Mouse (Mus musculus): ENCODE measurements at regions not wholly inside any gene's neighbourhood (a gene's known extent, or its start where the extent isn't known, plus 50 kb on each side); places are given as distances from the start of the nearest gene placed in this dataset.

DNA sequence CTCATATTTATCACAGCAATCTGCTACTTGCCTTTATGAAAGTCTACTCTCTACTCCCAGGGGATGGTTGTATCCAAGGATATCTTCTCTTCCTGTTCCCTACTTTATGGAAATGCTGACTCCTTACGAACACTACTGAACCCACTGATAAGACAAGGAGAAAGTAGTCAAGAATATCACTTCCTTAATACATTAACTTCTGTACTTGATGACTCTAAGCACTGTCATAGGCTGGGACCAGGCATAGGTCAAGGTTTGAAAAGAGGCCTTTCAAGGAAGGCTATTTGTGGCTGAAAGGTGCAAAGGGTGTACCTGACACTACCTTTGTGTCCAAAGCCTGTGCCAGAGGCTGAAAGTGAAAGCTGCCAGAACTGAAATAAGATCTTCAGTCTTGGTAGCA, 164.2 kb upstream of the S100g start:
- Histone ChIP-seq H3K4me1 (no peaks in the 10 kb centered on the region), H3K4me3 (replicated peaks) (no peak overlapping the region), H3K27me3 (peaks cover 22% of the 10 kb centered on the region; the same call in 1 of the 2 replicates), H3K27ac (no peak overlapping the region), H3K9ac (no peak overlapping the region), H3K36me3 (replicated peaks) (no peaks in the 10 kb centered on the region), H3K9me3 (no peaks in the 10 kb centered on the region), H3K4me2 (no peak overlapping the region)
- WGBS = 87% methylated on average over 1 of the region's 1 CpGs
- ATAC-seq (ENCODE audit: low FRiP score) = no peak

DNA sequence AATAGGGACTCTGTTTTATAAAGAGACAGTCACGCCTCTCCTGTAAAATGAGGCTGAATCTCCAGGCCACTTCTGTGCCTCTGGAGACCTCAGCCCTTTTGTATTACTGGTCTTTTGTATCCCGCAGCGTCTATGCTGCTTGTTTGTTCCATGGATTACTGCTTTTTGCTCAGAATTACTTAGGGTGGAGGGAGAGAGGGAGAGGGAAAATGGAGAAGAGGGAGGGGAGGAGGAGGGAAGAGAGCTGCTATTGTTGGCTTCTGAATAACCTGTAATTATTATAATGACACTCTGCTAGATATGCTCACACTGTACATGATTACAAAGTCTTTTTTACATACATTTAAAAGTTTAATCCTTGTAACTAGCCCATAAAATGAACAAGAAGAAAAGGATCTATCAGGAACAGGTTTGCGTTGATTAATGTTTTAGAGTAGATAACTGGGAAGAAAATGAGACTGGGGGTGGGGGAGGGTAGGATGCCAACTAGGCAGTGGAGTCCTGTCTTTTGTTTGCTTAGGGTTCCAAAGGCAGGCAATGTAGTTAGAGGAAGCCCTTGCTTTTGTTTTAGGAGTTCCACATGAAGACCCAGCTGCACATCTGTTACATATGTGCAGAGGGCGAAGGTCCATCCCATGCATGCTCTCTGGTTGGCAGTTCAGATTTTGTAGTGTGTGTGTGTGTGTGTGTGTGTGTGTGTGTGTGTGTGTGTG, 153.4 kb upstream of the S100g start:
- no peak overlapping the region for H3K4me2 ChIP-seq
- no peaks in the 10 kb centered on the region for H3K4me1 ChIP-seq
- peaks cover 21% of the 10 kb centered on the region for H3K27me3 ChIP-seq
- H3K36me3 ChIP-seq (replicated peaks) = no peaks in the 10 kb centered on the region
- H3K9ac ChIP-seq = no peak overlapping the region
- peak; percentile 81; the same call in 1 of the 2 replicates for ATAC-seq (ENCODE audit: low FRiP score)
- WGBS = 48% methylated on average over 5 of the region's 5 CpGs
- H3K9me3 ChIP-seq = no peaks in the 10 kb centered on the region
- peak overlapping the region; percentile 43; the same call in 1 of the 2 replicates for H3K27ac ChIP-seq
- H3K4me3 ChIP-seq (replicated peaks) = no peak overlapping the region

GRCm38 (mm10) chrX:163117237-163117636, 152.8 kb upstream of the S100g start:
- H3K4me1 ChIP-seq = no peaks in the 10 kb centered on the region
- peak overlapping the region; percentile 36; the same call in 1 of the 2 replicates for H3K27ac ChIP-seq
- no peaks in the 10 kb centered on the region for H3K9me3 ChIP-seq
- 17% methylated on average over 1 of the region's 1 CpGs for WGBS
- ATAC-seq (ENCODE audit: low FRiP score) = no peak
- H3K27me3 ChIP-seq = peaks cover 21% of the 10 kb centered on the region
- no peaks in the 10 kb centered on the region for H3K36me3 ChIP-seq (replicated peaks)
- H3K4me3 ChIP-seq (replicated peaks) = no peak overlapping the region
- no peak overlapping the region for H3K4me2 ChIP-seq
- no peak overlapping the region for H3K9ac ChIP-seq

DNA sequence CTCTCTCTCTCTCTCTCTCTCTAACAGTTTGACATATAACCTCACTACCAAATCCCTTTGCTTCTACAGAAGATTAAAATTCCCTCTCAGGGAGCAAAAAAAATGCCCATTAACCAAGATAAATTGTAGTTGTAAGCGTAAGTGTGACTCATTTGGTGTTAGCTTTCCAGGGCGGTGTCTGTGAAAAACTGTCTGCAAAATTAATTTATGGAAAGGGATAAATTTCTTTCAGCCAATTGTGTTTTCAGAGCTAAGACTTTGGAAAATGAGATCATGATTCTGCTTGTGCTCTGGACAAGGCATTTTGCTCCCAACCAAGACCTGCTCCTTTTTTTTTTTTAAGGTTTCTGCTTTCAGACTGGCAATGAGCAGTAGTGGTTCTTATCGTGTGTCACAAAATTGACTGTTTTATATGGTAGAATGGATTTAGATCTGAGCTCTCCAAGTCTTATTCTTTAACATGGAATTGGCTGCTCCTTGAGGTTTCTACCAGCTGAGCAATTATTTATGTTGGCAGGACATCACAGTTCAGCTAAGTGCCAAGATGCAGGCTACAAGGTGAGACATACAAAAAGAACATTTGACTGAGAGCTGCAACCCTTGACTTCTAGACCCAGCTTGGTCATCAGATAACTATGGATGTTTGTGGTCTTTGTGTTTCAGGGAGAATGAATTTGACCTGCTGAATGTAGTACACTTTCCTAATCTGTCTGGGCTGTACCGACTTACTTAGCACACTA, 130.8 kb upstream of the S100g start:
- 91% methylated on average over 4 of the region's 4 CpGs for WGBS
- H3K4me1 ChIP-seq = no peaks in the 10 kb centered on the region
- peaks cover 27% of the 10 kb centered on the region; the same call in 1 of the 2 replicates for H3K27me3 ChIP-seq
- no peak overlapping the region for H3K9ac ChIP-seq
- H3K36me3 ChIP-seq (replicated peaks) = no peaks in the 10 kb centered on the region
- no peak overlapping the region for H3K4me2 ChIP-seq
- ATAC-seq (ENCODE audit: low FRiP score) = no peak
- H3K27ac ChIP-seq = no peak overlapping the region
- H3K4me3 ChIP-seq (replicated peaks) = no peak overlapping the region
- no peaks in the 10 kb centered on the region for H3K9me3 ChIP-seq

Measured in forebrain, embryonic 12.5 days (tissue).